Mouse (Mus musculus) neural tube, embryonic 10.5 days (tissue): ENCODE data around the gene Fstl3.
A peak's percentile ranks its signal among the peaks of the same experiment; 100 is the strongest.
"Not testable (repeated sequence)": the region's sequence is repeated elsewhere in the genome, so short reads cannot be mapped to it uniquely, and the experiment has no call there.

Source experiments
- DNase-seq: peaks from one replicate; pipeline ENCODE4 v3.0.0-alpha.2; 2017; ENCODE audit warnings: low spot score; ENCODE audit errors: extremely low spot score

Gene Fstl3

DNA sequence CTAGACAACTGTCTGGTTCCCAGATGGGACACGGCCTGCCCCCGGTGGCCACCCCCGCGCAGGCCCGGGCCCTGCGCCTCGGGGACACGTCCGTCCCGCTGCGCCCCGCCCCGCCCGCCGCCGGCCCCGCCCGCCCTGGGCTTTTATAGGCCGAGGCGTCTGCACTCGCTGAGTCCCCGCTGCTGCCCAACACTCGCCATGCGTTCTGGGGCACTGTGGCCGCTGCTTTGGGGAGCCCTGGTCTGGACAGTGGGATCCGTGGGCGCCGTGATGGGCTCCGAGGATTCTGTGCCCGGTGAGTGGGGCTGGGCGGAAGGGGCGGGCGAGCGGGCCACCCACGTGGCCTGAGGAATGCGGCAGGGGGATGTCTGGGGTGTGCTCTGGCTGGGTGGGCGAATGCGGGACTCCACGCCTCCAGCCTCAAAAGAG lies at the start of gene Fstl3:
TSS of gene Fstl3 (plus strand) at position 170 of the 429 bp plus-strand sequence.
- DNase-seq, result no peak

DNA sequence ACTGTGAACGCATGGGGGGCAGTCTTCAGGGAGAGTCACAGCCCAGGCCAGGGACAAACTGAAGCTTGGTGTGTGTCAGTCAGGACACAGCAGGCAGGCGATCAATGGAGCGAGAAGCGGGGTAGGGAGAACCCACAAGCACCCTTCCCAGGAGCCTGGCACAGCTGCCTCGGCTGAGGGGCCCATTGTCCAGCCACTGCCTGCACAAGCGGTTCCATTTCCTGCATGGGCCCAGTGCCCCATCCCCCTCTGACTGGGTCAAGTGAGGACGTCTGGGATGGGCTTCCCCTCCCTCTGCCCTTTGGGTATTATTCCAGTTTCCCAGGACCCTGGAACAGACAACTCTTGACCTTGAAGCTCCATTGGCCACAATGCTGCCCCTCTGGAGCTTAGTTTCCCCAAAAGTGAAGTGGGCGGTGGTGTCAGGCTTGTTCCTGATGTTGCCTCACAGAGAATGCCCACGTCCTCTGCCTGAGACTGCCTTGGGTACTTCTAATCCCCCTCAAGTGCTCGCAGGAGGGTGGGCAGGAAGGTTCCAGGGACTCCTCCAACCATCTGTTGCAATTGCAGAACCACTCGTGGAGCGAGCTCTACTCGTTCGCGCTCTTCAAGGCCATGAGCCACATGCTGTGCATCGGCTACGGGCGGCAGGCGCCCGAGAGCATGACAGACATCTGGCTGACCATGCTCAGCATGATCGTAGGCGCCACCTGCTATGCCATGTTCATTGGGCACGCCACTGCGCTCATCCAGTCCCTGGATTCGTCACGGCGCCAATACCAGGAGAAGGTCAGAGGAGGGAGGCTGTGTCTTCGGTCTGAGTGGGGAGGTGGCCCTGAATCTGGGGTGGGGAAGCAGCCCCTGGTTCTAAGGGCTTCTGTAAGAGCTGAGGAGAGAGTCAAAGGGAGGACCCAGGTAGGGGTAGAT lies 48.5 kb upstream of the Fstl3 start:
- no peak for DNase-seq

DNA sequence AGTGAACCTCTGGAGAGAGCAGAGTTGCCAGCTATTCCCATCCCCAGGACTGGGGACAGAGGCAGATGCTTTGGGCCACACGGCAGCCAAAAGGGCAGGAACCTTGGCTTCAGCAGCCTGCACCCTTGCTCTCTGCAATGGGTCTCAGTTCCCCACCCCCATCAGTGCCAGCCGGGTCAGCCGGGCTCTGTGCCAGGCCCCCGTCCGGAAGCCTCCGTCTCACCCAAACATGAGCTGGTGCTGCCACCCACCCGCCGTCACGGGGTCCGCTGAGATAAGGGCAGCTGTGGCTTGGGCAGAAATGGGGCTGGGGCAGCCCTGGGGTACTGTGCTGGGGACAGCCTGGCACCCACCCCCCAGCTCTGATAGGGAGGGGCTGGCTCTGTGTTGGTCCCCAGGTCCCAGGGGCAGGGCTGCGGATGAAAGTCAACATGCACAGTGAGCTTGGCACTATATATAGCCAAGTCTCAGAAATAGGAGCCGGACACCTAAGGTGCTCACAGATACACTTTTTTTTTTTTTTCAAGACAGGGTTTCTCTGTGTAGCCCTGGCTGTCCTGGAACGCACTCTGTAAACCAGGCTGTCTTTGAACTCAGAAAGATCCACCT lies 47.6 kb upstream of the Fstl3 start:
- no peak for DNase-seq

DNA sequence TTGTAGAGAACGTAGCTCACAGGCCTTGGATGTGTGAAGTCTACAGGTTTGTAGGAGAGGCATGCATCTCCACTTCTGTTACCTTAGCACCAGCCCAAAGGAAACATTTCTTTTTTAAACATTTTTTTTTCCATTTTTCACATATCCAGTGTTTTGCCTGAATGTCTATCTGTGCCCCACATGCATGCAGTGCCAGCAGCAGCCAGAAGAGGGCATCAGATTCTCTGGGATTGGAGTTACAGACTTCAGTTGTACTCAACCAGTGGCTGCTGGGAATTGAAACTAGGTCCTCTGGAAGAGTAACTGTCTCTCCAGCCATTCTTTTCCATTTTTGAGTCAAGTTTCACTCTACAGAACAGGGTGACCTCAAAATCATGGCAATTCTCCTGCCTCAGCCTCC lies 44.6 kb upstream of the Fstl3 start:
- DNase-seq, result no peak

DNA sequence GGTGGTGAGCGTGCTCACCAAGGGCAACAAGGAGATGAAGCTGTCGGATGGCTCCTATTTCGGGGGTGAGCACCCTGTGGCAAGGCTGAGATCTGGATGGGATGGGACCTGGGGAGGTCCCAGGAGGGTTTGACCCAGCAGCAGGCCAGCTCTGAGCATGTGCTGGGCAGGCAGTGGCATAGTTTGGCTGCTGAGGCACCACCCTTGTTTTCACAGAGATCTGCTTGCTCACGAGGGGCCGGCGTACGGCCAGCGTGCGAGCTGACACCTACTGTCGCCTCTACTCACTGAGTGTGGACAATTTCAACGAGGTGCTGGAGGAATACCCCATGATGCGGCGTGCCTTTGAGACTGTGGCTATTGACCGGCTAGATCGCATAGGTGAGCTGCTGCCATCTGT lies 43.2 kb upstream of the Fstl3 start:
- DNase-seq, result no peak

DNA sequence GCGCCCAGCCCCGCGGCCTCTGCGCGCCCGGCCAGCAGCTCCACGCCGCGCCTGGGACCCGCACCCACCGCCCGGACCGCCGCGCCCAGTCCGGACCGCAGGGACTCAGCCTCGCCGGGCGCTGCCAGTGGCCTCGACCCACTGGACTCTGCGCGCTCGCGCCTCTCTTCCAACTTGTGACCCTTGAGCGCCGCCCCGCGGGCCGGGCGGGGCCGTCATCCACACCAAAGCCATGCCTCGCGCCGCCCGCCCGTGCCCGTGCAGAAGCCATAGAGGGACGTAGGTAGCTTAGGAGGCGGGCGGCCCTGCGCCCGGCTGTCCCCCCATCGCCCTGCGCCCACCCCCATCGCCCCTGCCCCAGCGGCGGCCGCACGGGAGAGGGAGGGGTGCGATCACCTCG lies 41.7 kb upstream of the Fstl3 start:
- no peak for DNase-seq

DNA sequence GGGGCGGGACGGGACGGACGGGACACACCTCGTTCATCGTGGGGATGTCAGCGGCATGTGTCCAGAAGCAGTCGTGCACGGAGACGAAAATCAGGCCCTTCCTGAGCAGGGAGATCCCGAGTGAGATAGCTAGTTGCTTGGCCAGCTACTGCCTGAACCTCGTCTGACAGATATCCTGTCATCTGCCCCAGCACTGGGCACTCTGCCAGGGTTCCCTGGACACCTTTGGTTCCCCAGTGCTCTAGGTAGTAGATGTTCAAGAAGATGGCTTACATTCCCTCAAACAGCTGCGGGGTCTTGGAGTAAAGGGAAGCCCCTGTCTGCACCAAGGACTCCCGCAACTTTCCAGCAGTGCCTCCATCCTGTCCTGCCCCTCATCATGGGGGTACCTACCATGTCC lies 40.4 kb upstream of the Fstl3 start:
- no peak for DNase-seq

DNA sequence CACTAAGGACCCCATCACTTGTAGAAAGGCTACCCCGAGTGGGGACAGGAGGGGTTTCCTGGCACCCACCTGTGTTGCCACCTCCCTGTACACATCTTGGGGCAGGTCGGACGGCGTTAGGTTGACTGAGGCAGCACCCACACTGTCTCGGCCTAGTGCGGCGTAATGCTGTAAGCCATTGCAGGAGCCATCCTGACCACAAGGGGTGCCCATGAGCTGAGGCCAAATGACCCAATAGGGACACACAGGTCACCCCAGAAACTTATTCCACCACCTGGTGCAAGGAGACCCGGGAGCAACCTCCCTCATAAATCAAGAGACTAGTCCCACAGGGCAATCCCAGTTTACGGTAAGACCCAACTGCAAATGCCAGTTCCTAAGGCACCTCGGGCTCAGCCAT lies 38.8 kb upstream of the Fstl3 start:
- no peak for DNase-seq

DNA sequence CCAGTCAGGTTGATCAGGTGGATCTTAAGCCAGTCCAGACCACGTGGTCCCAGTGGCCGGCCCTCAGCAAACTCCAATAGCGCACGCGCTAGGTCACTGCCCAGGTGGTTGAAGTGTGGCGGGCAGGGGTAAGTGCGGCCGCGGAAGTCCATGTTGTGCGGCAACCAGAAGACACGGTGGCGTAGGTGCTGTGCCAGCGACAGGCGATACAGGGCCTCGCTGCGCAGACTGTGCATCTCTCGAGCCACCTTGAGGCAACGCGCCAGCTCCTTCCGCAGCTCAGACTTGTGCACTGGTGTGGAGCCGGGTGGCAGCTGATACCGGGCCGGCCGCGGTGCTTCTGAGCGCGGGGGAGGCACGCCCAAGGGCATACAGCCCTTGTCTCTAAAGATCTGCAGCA lies 37.8 kb upstream of the Fstl3 start:
- no peak for DNase-seq

DNA sequence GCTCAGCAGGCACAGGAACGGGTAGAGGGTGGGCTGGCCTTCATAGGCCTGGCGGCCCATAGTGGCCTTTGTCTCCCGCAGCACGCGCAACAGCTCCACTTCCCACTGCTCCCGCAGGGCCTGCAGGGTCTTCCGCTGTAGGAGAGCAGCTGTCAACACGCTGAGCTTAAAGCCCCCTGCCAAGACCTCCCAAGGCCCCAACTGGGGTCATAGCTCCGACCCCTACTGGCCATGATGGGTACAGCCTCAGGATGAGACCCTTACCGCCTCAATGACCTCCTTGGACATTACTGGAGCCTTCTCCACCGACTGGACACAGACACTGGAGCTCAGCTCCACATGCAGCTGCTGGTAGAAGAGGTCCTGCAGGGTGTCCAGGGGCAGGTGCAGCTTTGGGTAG lies 36.2 kb upstream of the Fstl3 start:
- DNase-seq, result no peak

DNA sequence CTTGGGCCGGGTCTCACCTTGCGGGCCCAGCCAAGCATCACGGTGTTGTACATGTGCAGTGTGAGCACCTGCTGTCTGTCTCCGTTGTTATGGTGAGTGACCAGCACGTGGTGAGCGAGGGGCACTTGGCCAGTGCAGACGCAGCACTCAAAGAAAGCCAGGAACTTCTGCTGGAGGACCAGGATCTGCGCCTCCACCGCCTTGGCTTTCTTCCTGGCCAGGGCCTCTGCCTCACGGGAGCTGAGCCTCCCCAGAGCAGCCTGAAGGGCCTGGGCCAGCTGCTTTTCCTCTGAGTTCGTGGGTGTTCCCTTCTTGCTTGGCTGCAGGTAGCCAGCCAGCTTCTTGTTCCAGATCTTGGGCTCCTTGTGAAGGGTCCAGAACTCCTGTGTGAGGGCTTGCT lies 33.9 kb upstream of the Fstl3 start:
- DNase-seq, result no peak

DNA sequence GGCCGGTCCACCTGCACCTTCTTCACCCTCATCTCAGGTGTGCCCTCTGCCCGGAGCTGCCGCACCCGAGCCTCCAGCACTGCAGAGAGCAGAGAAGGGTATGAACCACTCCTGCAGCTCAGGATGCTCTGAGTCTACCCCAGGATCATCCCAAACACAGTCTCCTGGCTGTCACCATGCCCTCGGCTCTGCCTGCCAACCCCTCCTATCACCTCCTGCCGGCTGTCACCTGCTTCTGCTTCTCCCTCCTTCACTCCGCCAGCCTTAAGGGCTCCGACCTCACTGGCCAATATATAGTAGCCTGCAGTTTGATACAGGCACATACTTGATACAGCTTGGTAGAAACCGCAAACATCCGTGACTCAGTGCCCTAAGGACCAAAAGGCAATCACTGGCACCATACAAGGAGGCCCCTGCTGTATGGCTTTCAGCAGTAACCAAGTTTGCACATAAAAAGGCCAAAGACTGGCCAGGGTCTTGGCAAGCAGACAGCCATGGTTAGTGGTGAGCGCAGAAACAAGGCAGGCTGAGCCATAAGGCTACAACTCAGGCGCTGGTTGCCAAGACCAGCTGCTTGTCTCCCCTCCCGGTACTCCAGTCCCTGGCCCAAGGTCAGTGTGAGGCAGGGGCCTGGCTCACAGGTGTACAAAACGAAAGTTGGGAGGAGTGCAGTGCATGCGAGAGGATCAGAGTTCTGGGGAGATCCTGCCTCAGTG lies 33.3 kb upstream of the Fstl3 start:
- DNase-seq, result no peak

DNA sequence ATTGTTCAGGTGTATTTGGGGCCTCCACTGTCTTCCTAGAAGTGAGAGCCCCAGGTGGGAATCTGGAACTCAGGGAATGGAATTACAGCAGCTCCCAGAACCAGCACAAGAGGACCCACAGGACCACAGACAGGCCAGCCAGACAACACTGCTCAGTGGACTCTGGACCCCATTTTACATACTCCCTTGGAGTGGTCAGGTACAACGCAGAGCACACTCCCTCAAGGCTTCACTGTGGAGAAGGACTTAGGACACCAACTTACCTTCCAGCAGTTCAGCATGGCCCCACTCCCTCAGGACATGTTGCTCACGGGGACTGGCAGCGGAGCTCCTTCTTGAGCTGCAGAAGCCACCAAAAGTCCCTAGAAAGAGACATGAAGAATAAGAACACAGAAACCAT lies 31.7 kb upstream of the Fstl3 start:
- DNase-seq, result no peak

DNA sequence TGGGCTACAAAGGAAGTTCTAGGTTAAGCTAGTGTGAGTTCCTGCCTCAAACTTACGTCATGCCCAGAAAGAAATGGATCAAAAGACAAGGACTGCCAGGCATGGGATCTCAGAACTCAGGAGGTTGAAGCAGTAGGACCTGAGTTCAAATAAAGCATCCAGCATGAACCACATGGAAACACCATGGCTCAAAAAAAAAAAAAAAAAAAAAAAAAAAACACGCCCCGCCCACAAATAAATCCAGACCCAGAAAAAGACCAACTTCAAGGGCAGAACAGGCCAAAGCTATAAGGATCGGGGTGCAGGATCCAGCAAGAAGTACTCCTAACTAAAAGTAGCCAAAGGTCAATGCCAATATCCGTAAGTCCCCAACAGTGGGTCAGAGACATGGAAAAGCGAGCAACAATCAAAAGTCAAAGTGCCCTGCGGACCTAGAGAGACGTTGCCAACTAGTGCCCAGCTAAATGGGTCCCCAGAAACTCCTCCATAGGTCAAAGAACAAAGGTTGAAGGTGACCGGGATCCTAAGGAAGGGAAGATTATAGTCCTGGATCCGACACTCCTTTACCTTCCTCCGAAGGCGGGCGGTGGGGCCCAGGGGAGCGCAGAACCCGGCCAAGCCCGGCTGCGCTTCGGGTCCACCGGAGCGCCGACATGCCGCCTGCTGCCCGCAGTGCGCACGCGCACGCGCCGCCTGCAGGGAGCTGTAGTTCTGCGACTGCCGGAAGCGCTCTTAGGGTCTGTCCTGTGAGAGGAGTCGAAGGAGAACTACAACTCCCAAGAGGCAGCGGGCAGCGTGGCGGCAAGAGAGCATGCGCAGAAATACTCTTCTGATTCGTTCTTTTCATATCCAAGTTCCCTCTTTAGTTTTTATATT lies 30.9 kb upstream of the Fstl3 start, which contains the start of gene Polrmt:
TSS of gene Polrmt (minus strand) at position 684 of the 876 bp plus-strand sequence.
- DNase-seq, result peak; percentile 94

DNA sequence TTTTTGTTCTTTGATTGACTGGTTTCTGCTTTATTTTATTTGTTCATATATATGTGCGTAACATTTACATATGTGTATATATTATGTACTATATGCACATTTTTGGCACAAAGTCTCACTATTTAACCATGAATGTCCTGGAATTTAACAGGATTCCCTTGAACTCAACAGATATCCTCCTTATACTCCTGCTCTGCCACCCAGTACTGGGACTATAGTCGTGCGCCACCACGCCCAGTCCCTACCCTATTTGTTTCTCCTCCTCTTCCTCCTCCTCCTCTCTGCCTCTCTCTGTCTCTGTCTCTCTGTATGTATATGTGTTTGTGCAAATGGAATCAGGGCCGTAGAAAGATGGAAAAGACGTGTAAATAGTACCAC lies 30.3 kb upstream of the Fstl3 start:
- DNase-seq, result no peak

DNA sequence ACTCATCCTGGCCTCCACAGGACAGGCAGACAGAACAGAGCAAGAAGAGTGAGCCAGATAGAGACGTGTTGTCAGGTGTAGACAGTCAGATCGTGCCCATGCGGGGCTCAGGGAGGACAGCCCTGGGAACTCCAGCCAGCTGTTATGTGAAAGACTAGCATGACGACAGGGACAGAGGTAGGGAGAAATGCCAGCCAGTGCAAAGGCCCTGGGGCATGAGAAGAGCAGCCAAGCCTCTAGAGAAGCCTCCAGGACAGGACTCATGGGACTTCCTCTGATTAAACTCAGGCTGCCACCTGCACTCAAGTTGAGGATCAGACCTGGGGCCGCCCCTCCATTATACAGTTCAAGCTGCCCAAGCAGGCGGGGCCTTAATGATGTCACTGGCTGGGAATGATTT lies 28.6 kb upstream of the Fstl3 start:
- DNase-seq, result no peak

DNA sequence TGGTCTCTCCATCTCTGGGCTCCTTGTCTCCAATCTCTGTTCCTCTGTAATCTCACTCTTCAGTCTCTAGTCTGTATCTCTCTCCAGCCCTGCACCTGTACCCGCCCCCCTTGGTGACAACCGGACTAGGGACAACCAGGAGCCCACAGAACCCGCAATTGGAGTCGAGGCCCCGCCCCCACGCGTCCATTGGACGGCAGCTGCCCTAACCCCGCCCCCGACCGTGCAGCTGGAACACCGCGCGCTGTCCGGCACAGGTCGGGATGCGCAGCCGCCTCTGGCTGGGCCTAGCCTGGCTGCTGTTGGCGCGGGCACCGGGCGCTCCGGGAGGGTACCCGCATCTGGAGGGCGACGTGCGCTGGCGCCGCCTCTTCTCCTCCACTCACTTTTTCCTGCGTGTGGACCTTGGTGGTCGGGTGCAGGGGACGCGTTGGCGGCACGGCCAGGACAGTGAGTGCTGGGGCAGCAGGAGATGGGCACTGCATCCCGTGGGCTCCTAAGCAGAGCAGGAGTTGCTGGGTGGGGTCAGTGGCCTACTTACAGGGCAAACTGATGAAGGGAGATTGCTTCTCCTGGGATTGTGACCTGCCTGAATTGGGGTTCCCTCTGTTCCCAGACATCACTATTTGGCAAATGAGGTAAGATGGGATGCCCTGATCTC lies 22.1 kb upstream of the Fstl3 start, which contains the start of gene Fgf22:
TSS of gene Fgf22 (plus strand) at position 221 of the 661 bp plus-strand sequence.
- peak; percentile 71 for DNase-seq

DNA sequence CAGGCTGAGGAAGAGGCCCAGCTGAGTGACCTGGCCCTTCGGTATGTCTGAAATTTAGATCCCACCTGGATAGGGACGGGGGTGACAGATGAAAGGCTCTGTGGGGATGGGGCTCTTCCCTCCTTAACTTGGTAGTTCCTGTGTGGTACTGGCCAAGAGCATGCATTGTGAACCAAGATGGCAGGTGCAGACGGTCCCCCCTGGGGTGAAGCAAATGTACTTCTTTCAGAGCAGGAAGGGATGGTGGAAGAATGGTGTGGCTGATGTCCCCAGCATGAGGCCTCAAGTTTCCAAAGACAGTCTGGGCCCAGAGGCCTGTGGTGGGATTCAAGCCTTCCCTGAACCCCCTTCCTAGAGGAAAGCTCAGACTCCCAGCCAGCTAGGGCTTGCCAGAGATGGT lies 21.2 kb upstream of the Fstl3 start:
- DNase-seq, result no peak

DNA sequence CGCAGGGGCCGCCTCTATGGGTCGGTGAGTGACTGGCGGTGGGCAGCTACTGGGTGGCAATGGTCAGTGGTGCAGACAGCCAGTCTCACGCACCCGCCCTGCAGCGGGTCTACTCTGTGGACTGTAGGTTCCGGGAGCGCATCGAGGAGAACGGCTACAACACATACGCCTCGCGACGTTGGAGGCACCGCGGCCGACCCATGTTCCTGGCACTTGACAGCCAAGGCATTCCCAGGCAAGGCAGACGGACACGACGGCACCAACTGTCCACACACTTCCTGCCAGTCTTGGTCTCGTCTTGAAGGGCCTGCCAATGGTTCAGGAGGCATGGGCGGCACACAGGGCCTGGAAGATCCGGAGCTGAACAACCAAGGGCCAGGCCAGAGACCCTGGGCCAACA lies 20.4 kb upstream of the Fstl3 start:
- DNase-seq, result no peak

DNA sequence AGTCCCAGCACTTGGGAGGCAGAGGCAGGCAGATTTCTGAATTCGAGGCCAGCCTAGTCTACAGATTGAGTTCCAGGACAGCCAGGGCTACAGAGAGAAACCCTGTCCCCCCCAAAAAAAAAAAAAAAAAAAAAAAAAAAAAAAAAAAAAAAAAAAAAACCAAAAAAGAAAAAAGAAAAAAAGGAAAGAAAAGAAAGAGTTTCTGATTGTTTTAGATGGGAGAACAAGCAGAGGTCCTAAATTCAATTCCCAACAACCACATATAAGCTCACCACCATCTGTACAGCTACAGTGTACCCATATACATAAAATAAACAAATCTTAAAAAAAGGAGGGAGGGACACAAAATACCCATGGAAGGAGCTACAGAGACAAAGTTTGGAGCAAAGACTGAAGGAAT lies 17.4 kb upstream of the Fstl3 start:
- DNase-seq, result not testable (repeated sequence)
